Mouse (Mus musculus) myocyte (in vitro differentiated cells): ENCODE data around the gene Fhl2.

Experiments used
- CEBPB ChIP-seq: IDR thresholded peaks from 2 replicates; pipeline ENCODE4 v1.6.1; 2011; ENCODE audit warnings: mild to moderate bottlenecking, moderate library complexity; ENCODE audit not compliant: poor library complexity, insufficient read depth, severe bottlenecking
- E2F4 ChIP-seq: IDR thresholded peaks from one replicate; pipeline ENCODE4 v1.6.1; 2011; ENCODE audit warnings: mild to moderate bottlenecking, control low read depth, moderate library complexity; ENCODE audit not compliant: insufficient read depth
- MAX ChIP-seq: IDR thresholded peaks from one replicate; pipeline ENCODE4 v1.6.1; 2011; ENCODE audit warnings: low read depth, mild to moderate bottlenecking, control low read depth
- MYOD1 ChIP-seq, 3 experiments: IDR thresholded peaks; one replicate each; pipeline ENCODE4 v1.6.1; 2011; ENCODE audit warnings: control low read depth in 2 of 3, low read depth in 2 of 3, mild to moderate bottlenecking in 2 of 3, moderate library complexity in 1 of 3; ENCODE audit not compliant: insufficient read length in 2 of 3, control insufficient read depth in 1 of 3
- MYOG ChIP-seq, 3 experiments: IDR thresholded peaks; one replicate each; pipeline ENCODE4 v1.6.1; 2011; ENCODE audit warnings: control low read depth in 2 of 3, low read depth in 2 of 3, mild to moderate bottlenecking in 2 of 3; ENCODE audit not compliant: insufficient read length in 2 of 3, control insufficient read depth in 1 of 3, insufficient read depth in 1 of 3
- POLR2A ChIP-seq: IDR thresholded peaks from one replicate; pipeline ENCODE4 v1.6.1; 2011; ENCODE audit warnings: low read depth, mild to moderate bottlenecking, control low read depth, moderate library complexity; ENCODE audit not compliant: insufficient read length
- POLR2AphosphoS2 ChIP-seq: IDR thresholded peaks from one replicate; pipeline ENCODE4 v1.6.1; 2011; ENCODE audit warnings: low read depth, control low read depth; ENCODE audit not compliant: insufficient read length
- REST ChIP-seq: IDR thresholded peaks from one replicate; pipeline ENCODE4 v1.6.1; 2011; ENCODE audit warnings: mild to moderate bottlenecking, control low read depth, moderate library complexity; ENCODE audit not compliant: insufficient read depth, insufficient read length
- SRF ChIP-seq: IDR thresholded peaks from one replicate; pipeline ENCODE4 v1.6.1; 2011; ENCODE audit warnings: low read depth; ENCODE audit not compliant: control insufficient read depth, insufficient read length
- TCF12 ChIP-seq: IDR thresholded peaks from one replicate; pipeline ENCODE4 v1.6.1; 2011; ENCODE audit warnings: mild to moderate bottlenecking, control low read depth; ENCODE audit not compliant: poor library complexity, insufficient read depth, severe bottlenecking
- TCF3 ChIP-seq: IDR thresholded peaks from one replicate; pipeline ENCODE4 v1.6.1; 2011; ENCODE audit warnings: low read depth, control low read depth; ENCODE audit not compliant: insufficient read length
- USF1 ChIP-seq: IDR thresholded peaks from one replicate; pipeline ENCODE4 v1.6.1; 2011; ENCODE audit warnings: low read depth, mild to moderate bottlenecking, control low read depth, moderate library complexity

DNA sequence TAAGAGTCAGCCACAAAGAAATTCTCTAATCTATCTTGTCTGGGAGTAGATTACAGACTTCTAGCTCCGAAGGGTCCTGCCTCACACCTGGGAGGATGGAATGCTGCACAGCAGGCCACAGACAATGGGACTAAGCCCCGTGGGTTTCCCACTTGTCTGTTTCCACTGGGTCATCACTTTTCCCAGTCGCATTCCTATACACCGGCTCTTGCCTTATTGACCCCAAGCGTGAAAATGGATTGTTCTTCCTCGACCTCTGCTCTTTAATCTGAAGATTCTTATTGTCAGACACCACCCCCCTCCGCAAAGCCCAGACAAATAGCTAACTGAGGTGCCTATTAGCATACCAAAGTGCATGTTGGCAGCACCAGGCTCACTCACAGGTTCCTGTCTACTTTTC is 10.4 kb downstream of the Fhl2 start:
- no peak for TF ChIP-seq USF1
- no peak for TF ChIP-seq POLR2A
- no peak for TF ChIP-seq MYOD1 (IDR thresholded peaks at IDR 0.05; ENCODE audit: control insufficient read depth in 1 of 3, insufficient read length in 2 of 3, low read depth in 2 of 3)
- no peak for TF ChIP-seq SRF
- no peak for TF ChIP-seq TCF12
- no peak for TF ChIP-seq E2F4
- no peak for TF ChIP-seq MYOG (IDR thresholded peaks at IDR 0.05; ENCODE audit: control insufficient read depth in 1 of 3, insufficient read depth in 1 of 3, insufficient read length in 2 of 3, low read depth in 2 of 3)
- TF ChIP-seq MAX: no peak
- no peak for TF ChIP-seq REST
- no peak for TF ChIP-seq POLR2AphosphoS2
- TF ChIP-seq TCF3: no peak
- TF ChIP-seq CEBPB: no peak
